Mouse (Mus musculus): ENCODE measurements at regions not wholly inside any gene's neighbourhood (a gene's known extent, or its start where the extent isn't known, plus 50 kb on each side); places are given as distances from the start of the nearest gene placed in this dataset.
A peak's percentile ranks its signal among the peaks of the same experiment; 100 is the strongest.

DNA sequence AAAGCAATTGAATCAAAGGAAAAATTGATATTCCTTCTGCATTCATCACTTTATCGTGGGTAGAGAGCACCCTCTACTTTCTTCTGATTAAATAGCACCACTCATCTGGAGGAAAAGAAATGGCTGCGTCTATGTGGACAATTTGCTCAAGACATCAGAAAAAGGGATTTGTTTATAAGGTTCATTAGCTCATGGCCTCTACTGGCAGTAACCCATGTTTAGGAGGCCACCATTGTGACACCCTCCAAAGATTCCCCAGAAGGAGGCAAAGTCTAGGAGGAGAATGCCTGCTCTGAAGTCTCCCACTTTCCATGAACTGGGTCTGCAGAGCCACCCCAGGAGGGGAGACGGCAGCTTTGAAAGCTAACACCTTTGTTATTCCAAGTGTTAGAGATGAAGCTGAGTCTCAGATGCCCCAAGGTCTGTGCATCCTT is 147.2 kb upstream of the Plscr5 start:
- no peak for ATAC-seq (replicated peaks; ENCODE audit: poor library complexity, severe bottlenecking)

DNA sequence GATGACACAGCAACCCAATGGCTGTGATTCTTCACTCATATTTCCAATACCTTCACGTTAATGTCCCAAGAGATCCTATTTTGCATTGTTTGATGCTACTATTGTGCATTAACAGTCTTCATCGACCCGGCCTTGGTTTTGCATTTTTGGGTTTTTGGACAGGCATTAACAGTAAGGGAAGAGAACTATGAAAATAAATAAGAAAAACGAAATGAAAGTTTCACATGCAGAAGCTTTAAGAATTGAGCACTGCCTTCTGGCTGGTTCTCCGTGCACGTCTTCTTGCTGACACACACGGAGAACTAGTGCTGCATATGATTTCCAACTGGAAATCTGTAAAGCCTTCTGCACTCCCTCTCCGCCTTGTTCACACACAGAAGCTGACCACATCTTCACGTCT is 148.6 kb upstream of the Plscr5 start:
- ATAC-seq (replicated peaks; ENCODE audit: poor library complexity, severe bottlenecking) = no peak

DNA sequence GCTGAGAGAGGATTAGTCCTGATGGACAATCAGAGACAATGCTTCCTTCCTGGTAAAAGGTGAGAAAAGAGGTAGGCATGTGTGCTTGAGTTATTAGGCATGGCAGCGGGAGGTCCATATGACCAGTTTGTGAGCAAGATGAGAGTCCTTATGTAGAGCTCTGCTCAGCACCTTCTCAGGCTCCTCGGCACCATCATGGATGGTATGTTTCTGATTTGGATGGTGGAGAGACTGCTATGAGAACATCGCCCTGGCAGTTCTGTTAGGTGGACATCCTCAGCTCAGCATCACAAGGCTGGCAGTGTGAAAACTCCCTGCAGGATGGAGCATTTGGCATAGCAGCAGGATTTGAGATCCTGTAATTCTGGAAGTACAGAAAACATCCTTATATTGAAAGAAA is 176.2 kb upstream of the Plscr5 start:
- ATAC-seq (replicated peaks; ENCODE audit: poor library complexity, severe bottlenecking) = no peak

DNA sequence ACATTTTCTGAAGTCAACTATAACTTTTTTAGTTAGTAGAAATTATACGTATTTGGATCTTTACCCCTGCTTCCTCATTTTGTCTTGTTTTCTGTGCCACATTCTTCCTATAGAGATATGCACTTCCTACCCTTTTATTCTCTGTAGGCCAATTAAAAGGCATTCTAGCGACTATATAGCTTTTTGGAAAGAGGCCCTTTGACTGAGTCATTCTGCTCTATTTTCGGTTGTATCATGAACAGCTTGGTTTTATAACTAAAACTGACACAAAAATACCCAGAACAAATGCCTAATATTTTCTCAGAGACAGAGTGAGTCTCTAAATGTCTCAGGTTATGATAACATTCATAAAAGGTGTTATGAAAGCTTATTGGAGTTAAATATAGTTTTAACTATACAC is 176.8 kb upstream of the Plscr5 start:
- ATAC-seq (replicated peaks; ENCODE audit: poor library complexity, severe bottlenecking) = no peak

DNA sequence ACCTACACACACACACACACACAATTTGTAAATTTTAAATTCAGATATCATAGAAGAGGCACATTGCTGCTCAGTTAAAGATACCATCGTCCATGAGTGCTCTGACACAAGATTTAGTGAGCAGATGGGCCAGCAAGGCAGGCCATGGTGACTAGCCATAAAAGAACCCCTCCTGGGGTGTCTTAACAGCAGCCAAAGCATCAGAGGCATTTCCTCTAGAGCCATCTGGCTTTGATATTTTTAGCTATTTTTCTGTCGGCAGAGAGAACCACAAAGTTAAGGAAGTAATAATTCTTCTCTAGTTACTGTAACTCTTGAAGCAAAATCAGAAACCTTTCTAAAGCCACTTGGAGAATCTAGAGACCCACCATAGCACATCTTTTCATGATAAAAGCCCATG is 204.5 kb upstream of the Plscr5 start:
- peak; percentile 76 for ATAC-seq (replicated peaks; ENCODE audit: poor library complexity, severe bottlenecking)

DNA sequence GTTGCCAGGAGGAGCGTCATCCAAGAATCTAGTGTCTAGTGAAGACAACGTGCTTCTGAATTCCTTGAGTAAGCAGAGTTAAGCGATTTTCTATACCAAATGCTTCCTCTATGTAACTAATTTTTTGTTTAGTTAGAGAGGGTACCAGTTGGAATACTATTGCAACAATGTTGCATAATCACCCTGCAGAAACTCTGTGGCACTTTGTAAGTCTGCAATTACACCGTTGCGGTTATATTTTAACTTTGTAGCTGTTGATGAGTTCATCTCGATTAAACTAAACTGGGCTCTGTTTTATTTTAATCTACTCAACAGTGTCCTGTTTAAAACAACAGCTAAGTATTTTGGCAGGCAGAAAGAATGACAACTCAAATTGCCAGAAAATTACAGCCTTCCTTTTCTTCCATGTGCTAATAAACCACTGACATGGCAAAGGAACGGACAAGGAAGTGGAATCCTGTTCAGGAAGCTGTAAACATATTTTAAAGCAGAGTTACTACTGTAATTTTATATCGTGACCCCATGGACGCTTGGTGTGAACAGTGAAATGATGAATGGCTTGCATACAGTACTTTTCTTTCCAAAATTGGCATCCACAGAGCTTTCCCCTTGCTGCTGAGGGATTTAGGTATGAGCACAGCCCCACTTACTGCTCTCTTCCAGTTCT is 210.6 kb upstream of the Plscr5 start:
- peak; percentile 91 for ATAC-seq (replicated peaks; ENCODE audit: poor library complexity, severe bottlenecking)

DNA sequence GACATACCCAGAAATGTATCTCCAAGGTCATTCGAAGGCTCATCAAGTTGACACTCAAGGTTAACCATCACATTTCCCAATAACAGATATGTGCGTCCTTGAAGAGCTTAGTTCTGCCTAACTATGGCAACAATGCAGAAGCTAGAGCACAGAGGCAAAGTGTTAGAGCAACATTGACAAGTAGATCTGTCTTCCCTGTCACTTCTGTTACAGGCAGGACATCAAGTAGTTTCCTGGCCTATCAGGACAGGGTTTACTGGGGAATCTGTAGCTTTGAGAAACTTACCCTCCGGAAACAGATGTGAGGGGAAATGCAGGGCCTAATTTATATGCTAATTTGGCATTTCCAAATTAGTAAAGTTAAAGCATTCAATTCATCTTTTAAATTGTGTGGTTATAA is 211.2 kb upstream of the Plscr5 start:
- peak; percentile 83 for ATAC-seq (replicated peaks; ENCODE audit: poor library complexity, severe bottlenecking)

DNA sequence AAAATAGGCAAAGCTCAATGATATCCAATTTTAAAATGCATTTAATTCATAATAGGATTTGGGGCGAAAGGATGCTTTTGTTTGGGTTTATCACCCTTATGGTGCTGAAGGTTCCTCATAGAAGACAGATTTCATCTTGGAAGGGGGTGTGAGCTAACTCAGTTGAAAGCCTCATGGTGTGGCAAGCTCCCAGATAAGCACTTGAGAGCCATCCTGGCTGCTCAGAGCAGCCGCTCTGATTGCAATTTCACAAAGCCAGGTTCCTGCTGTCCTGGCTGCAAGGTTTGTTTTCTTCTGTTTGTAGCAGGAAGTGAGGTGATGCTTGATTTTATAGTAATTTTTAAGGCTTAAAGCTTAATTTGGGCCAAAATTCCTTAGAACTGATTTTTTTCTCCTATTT is 228.7 kb upstream of the Plscr5 start:
- no peak for ATAC-seq (replicated peaks; ENCODE audit: poor library complexity, severe bottlenecking)

DNA sequence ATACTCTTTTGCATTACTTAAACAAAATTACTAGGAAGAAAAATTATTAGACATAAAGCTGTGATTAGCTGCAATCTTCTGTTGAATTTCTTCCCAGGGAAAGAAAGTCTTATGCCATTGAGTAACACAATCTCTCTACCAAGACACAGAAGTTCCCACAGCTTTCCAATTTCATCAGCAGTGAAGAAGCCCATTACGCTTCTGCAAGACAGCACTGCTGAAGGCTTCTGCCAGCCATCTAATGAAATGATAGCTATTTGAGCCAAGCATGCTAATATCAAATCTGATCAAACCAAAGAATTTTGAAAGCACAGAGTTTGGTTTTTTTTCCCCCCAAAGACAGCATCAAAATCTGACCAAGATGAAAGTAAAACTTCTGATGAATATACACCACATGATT is 230.0 kb upstream of the Plscr5 start:
- ATAC-seq (replicated peaks; ENCODE audit: poor library complexity, severe bottlenecking) = no peak

DNA sequence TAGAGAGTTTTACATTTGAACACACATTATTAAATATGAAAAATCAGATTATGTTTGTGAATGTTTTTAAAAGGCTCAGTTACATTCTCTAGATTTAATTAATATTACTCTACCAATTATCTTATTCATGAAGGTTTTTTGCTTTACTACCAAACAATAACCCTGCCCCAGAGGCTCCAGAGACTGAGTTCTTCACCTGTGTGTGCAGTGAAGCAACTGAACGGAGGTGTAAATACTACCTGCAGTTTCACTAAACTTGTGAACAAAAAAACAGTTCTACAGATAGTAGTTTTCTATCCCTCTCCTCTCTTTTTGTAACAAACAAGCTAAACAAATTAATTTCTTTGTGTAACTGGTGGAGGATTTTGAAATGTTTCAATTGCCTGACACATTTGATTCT is 231.1 kb upstream of the Plscr5 start:
- ATAC-seq (replicated peaks; ENCODE audit: poor library complexity, severe bottlenecking) = no peak

DNA sequence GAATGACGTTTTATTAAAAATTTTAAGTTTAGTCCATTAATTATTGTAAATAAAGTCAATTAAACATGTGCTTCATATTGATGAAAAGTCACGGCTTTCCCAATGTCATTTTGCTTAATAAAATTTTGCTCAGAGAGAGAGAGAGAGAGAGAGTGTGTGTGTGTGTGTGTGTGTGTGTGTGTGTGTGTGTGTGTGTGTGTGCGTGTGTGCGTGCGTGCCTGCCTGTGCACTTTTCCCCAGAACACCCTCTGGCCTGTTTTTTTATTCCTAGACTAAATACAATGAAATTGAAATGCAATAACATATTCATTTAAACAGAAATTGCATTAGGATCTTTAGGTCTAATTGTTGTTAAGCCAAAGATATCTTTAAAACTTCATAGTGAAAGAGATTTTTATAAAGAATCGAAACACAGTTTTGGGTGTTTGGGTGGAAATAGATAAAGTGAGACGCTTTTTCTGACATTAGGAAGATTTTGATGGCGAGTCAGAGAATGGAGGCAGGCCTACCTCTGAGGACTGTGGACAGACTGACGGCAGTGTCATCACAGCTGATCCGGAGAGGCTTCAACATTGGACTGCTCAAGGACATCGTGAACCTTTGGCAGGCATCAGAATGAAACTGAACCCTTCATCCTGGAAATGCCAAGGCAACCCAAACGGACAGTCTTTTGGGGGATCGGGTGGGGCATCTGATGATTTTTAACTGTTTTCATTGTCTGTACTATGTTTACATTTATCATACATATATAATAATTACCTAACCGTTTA is 232.0 kb upstream of the Plscr5 start:
- no peak for ATAC-seq (replicated peaks; ENCODE audit: poor library complexity, severe bottlenecking)

DNA sequence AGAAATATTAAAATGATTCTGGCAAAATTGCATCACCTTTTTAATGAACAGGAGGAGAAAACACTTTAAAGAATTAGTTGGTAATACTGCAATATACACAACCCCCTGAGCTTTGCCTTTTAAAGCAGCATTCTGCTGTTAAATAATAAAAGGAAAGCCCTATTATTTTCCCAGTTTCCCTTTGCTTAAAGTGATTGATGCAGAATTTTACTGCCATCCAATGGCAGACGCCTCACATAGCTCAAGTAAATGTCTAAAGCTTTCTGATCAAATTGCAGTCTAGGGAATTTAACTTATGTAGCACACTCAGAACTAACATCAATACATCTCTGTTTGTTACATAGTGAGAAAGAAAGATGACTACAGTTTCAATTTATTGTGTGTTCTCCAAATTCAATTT is 233.1 kb upstream of the Plscr5 start:
- ATAC-seq (replicated peaks; ENCODE audit: poor library complexity, severe bottlenecking) = no peak

DNA sequence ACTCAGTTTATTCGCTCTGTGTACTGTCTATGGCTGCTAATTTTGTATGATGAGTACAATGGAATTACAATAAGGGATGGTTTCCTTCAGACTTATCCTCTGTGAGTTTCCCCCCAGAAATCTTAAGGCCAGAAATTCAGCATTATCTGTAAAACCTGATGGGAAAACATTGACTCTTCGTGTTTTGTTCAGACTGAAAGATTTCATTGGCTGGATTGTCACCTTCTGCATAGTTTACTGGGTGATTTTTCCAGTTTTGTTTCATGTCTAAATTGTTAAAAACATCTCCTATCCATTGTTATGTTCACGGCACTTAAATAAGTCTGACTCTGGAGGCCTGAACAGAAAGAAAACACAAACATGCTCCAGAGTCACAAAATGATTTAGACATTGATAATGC is 233.7 kb upstream of the Plscr5 start:
- ATAC-seq (replicated peaks; ENCODE audit: poor library complexity, severe bottlenecking) = no peak

DNA sequence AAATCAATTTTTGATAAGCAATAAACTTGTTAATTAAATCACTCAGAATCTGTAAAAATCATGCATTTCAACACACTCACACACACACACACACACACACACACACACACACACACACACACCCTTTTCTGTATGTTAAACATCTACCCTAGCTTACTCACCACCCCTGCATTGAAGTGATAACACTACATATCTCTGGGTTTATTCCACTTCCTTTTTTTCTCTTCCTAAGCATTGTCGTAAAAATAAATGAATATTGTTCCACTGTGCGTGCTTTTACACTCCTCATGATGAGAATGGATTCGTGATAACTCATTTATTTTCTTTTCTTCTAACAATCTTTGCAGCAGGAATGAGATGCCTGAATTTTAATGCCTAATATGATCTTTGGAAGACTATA is 234.3 kb upstream of the Plscr5 start:
- peak; percentile 89 for ATAC-seq (replicated peaks; ENCODE audit: poor library complexity, severe bottlenecking)

DNA sequence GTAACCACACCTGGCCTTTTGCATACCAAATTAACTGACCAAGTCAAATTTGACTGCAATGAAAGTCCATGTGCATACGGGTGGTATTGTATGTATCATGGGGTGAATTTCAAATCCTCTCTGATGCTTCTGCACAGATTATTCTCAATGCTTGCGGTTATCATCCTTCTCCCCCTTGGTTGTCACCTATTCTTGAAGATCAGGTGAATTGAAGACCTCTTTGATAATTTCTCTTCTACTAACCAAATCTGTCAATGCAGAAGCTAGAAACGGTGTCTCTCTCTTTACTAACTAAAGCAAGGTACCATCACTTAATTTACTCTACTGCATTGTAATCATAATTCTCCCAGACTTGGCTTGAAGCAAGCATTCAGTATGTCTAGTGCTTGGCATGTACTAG is 235.7 kb upstream of the Plscr5 start:
- ATAC-seq (replicated peaks; ENCODE audit: poor library complexity, severe bottlenecking) = no peak

DNA sequence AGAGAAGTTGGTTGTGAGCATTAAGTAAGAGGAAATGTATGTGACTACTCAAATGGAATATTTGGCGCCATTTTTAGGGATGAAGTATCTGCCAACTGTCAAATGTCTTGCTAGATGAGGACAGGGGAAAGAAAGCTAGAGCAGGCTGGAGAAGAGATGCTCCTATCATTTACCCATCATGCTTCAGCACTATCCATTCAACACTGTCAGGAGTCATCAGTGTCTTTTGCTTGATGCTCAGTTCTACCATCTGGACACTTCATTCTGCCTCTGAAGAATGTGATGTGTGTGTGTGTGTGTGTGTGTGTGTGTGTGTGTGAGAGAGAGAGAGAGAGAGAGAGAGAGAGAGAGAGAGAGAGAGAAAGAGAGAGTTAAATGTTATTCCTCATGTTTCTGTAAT is 244.0 kb upstream of the Plscr5 start:
- ATAC-seq (replicated peaks; ENCODE audit: poor library complexity, severe bottlenecking) = no peak

DNA sequence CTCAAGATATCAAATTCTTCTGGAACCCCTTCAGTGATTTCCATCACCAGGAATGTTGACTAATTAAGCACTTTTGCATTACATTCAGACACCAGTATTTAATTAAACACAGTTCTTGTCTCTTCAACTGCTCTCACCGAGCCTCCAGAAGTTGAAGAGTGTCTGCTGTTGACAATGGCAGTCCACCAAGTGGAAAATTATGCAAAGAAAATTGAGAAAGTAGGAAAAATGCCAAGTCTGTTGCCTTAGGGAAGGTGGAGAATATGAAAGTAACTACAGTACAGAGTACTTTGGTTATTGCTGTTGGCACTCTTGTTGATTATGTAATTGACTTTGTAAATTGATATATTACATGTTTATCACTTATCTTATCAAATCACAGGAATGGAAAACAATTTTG is 250.7 kb upstream of the Plscr5 start:
- no peak for ATAC-seq (replicated peaks; ENCODE audit: poor library complexity, severe bottlenecking)

DNA sequence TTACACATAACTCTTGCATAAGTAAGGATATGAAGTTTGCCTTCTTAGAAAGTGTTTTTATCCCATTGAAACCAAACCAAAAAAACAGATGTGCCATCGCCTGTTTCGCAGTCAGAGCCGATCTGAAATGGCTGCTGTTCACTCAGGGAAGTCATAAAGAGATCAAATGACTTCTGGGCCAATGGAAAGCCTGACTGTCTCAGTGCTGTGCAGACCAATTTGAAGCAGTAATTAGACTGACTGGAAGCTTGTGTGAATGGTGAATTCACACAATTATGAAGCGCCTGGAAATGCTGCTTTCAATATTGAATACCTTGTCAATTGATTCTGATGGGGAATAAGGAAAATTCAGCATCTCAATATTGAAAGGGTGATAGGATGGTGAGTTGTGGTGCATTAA is 254.0 kb upstream of the Plscr5 start:
- no peak for ATAC-seq (replicated peaks; ENCODE audit: poor library complexity, severe bottlenecking)

DNA sequence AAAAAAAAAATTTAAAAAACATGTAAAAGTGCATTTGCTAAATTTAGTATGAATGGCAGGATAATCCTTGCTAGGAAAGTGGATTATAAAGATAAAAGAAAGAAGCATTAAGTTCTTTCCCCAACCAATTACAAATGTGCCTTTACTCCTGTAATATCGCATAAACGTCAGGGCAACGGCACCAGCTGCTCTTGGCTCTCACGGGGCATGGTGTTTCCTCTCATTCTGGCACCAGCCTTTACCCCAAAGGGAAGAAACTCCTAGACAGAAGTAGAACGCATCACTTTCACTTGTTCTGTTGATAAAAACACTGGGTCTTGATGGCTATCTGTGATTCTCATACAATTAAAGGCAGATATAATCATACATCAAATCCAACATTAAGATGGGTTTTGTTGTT is 288.7 kb upstream of the Plscr5 start:
- no peak for ATAC-seq (replicated peaks; ENCODE audit: poor library complexity, severe bottlenecking)

DNA sequence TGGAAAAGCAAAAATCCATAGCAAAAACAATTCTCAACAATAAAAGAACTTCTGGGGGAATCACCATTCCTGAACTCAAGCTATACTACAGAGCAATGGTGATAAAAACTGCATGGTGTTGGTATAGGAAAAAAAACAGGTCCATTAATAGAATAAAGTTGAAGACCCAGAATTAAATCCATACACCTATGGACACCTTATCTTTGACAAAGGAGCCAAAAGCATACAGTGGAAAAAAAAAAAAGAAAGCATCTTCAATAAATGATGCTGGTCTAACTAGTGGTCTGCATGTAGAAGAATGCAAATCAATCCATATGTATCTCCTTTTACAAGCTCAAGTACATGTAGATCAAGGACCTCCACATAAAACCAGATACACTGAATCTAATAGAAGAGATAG is 291.8 kb upstream of the Plscr5 start:
- no peak for ATAC-seq (replicated peaks; ENCODE audit: poor library complexity, severe bottlenecking)

DNA sequence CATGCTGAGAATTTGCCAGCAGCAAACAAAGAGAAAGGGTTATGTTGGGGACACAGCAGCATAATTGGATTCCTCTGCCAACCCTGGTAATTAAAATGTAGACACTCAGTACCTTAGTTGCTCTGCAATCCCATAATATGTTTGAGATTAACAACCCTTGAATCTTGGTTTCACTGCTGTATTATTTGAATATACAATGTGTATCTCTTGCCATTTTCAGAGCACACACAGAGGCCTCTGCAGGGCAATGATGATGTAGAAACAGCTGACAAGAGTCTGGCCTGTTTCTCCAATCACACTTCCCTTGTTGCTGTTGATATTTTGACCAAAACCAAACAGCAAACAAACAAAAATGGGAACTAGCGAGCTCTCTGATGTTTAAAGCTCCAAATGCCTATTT is 315.9 kb upstream of the Plscr5 start:
- no peak for ATAC-seq (replicated peaks; ENCODE audit: poor library complexity, severe bottlenecking)

DNA sequence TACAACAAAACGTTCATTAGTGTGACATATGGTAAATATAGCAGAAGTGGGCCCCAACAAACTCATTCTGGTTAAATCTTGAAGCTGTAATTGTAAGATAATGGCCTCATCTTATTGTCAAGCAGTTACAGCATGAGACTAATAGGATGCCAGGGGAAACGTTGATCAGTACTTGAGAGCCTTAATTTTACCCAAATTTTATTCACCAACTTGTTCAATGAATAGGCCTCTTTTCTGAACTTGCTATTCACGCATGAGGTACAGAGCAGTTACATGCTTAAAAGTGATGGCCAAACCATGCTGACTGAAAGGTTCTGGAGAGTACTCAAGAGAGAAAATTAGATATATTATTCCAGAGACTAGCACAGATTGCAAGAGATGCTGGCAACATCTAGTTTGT is 361.2 kb upstream of the Plscr5 start:
- ATAC-seq (replicated peaks; ENCODE audit: poor library complexity, severe bottlenecking) = no peak

Data from granulocyte monocyte progenitor cell, adult 5-6 weeks (primary cell).